Mouse (Mus musculus): ENCODE measurements around the gene Stac. TPM values are rescaled to one million over a fixed set of nuclear protein-coding genes. Genes with fewer than 3 reads are reported as not detected.

Stac gene
- polyA plus RNA-seq (2014; fragmentation: Nextera tagmentation; extraction: Ambion mirVana), result 5.8 and 10.8 TPM in 2 replicates

- H3K4me2 ChIP-seq (replicated peaks), result peak within 1 kb of the TSS; percentile 95
- H3K27me3 ChIP-seq (ENCODE audit: control insufficient read depth, insufficient read depth, low read length), result peaks cover 13% of the 10 kb centered on the region
- WGBS, result 4% methylated on average over 60 of the region's 64 CpGs
- H3K27ac ChIP-seq, result no peak within 1 kb of the TSS
- H3K4me3 ChIP-seq (replicated peaks; ENCODE audit: low read length), result peak within 1 kb of the TSS; percentile 54
- H3K9ac ChIP-seq, result peak within 1 kb of the TSS; percentile 55
- peaks cover 8% of the 10 kb centered on the region; the same call in 1 of the 2 replicates for H3K4me1 ChIP-seq (replicated peaks; ENCODE audit: control insufficient read depth, insufficient read depth, low read length)
- no peaks in the 10 kb centered on the region for H3K36me3 ChIP-seq (replicated peaks; ENCODE audit: control insufficient read depth, insufficient read depth)
- no peaks in the 10 kb centered on the region for H3K9me3 ChIP-seq (ENCODE audit: control insufficient read depth, low read length)
- ATAC-seq (ENCODE audit: low FRiP score) (peak; percentile 40; the same call in 1 of the 2 replicates), DNase-seq (ENCODE audit: low spot score) (no peak)
Measured at GRCm38 (mm10) chr9:111689680-111690483, at the start of gene Stac. TSS of gene Stac (minus strand) at chr9:111690348.

- no peaks in the 10 kb centered on the region for H3K27me3 ChIP-seq (ENCODE audit: control insufficient read depth, insufficient read depth, low read length)
- no peak overlapping the region for H3K4me3 ChIP-seq (replicated peaks; ENCODE audit: low read length)
- ATAC-seq (ENCODE audit: low FRiP score), result no peak
- no peak overlapping the region for H3K27ac ChIP-seq
- no peaks in the 10 kb centered on the region for H3K36me3 ChIP-seq (replicated peaks; ENCODE audit: control insufficient read depth, insufficient read depth)
- no peaks in the 10 kb centered on the region for H3K9me3 ChIP-seq (ENCODE audit: control insufficient read depth, low read length)
- 67% methylated on average over 10 of the region's 10 CpGs for WGBS
- H3K4me2 ChIP-seq (replicated peaks), result no peak overlapping the region
- H3K9ac ChIP-seq, result no peak overlapping the region
- no peaks in the 10 kb centered on the region for H3K4me1 ChIP-seq (replicated peaks; ENCODE audit: control insufficient read depth, insufficient read depth, low read length)
- DNase-seq (ENCODE audit: low spot score), result peak; percentile 28
Measured at GRCm38 (mm10) chr9:111739431-111740245, 49.5 kb upstream of the Stac start.

- Histone ChIP-seq H3K4me3 (replicated peaks; ENCODE audit: low read length) (no peak overlapping the region), H3K9ac (no peak overlapping the region), H3K4me2 (replicated peaks) (no peak overlapping the region), H3K4me1 (replicated peaks; ENCODE audit: control insufficient read depth, insufficient read depth, low read length) (no peaks in the 10 kb centered on the region), H3K27ac (0 out of 2 replicates have a peak overlapping the region, but pooled peaks have one; percentile 2), H3K9me3 (ENCODE audit: control insufficient read depth, low read length) (no peaks in the 10 kb centered on the region), H3K27me3 (ENCODE audit: control insufficient read depth, insufficient read depth, low read length) (no peaks in the 10 kb centered on the region), H3K36me3 (replicated peaks; ENCODE audit: control insufficient read depth, insufficient read depth) (no peaks in the 10 kb centered on the region)
- DNase-seq (ENCODE audit: low spot score) (no peak), ATAC-seq (ENCODE audit: low FRiP score) (no peak)
- 70% methylated on average over 3 of the region's 3 CpGs for WGBS
Measured at GRCm38 (mm10) chr9:111739026-111739425, 48.9 kb upstream of the Stac start.

GRCm38 (mm10) chr9:111737796-111738195 is 47.6 kb upstream of the Stac start:
- H3K36me3 ChIP-seq (replicated peaks; ENCODE audit: control insufficient read depth, insufficient read depth), result no peaks in the 10 kb centered on the region
- no peak overlapping the region for H3K9ac ChIP-seq
- H3K9me3 ChIP-seq (ENCODE audit: control insufficient read depth, low read length), result no peaks in the 10 kb centered on the region
- no peak overlapping the region for H3K4me3 ChIP-seq (replicated peaks; ENCODE audit: low read length)
- DNase-seq (ENCODE audit: low spot score), result no peak
- no peak overlapping the region for H3K27ac ChIP-seq
- WGBS, result 78% methylated on average over 2 of the region's 2 CpGs
- H3K27me3 ChIP-seq (ENCODE audit: control insufficient read depth, insufficient read depth, low read length), result no peaks in the 10 kb centered on the region
- H3K4me2 ChIP-seq (replicated peaks), result no peak overlapping the region
- ATAC-seq (ENCODE audit: low FRiP score), result no peak
- no peaks in the 10 kb centered on the region for H3K4me1 ChIP-seq (replicated peaks; ENCODE audit: control insufficient read depth, insufficient read depth, low read length)

- H3K9ac ChIP-seq, result no peak overlapping the region
- H3K9me3 ChIP-seq (ENCODE audit: control insufficient read depth, low read length), result no peaks in the 10 kb centered on the region
- ATAC-seq (ENCODE audit: low FRiP score) (no peak), DNase-seq (ENCODE audit: low spot score) (no peak)
- no peak overlapping the region for H3K4me3 ChIP-seq (replicated peaks; ENCODE audit: low read length)
- H3K4me2 ChIP-seq (replicated peaks), result no peak overlapping the region
- 77% methylated on average over 3 of the region's 3 CpGs for WGBS
- no peaks in the 10 kb centered on the region for H3K36me3 ChIP-seq (replicated peaks; ENCODE audit: control insufficient read depth, insufficient read depth)
- no peak overlapping the region for H3K27ac ChIP-seq
- H3K27me3 ChIP-seq (ENCODE audit: control insufficient read depth, insufficient read depth, low read length), result no peaks in the 10 kb centered on the region
- no peaks in the 10 kb centered on the region for H3K4me1 ChIP-seq (replicated peaks; ENCODE audit: control insufficient read depth, insufficient read depth, low read length)
Measured at GRCm38 (mm10) chr9:111735931-111736330, 45.8 kb upstream of the Stac start.

GRCm38 (mm10) chr9:111731939-111732670 is 42.0 kb upstream of the Stac start:
- no peaks in the 10 kb centered on the region for H3K36me3 ChIP-seq (replicated peaks; ENCODE audit: control insufficient read depth, insufficient read depth)
- no peak overlapping the region for H3K9ac ChIP-seq
- H3K27ac ChIP-seq, result no peak overlapping the region
- no peak for DNase-seq (ENCODE audit: low spot score)
- no peak for ATAC-seq (ENCODE audit: low FRiP score)
- no peaks in the 10 kb centered on the region for H3K4me1 ChIP-seq (replicated peaks; ENCODE audit: control insufficient read depth, insufficient read depth, low read length)
- no peak overlapping the region for H3K4me3 ChIP-seq (replicated peaks; ENCODE audit: low read length)
- WGBS, result 85% methylated on average over 9 of the region's 9 CpGs
- H3K4me2 ChIP-seq (replicated peaks), result no peak overlapping the region
- H3K27me3 ChIP-seq (ENCODE audit: control insufficient read depth, insufficient read depth, low read length), result no peaks in the 10 kb centered on the region
- H3K9me3 ChIP-seq (ENCODE audit: control insufficient read depth, low read length), result no peaks in the 10 kb centered on the region

- DNase-seq (ENCODE audit: low spot score) (no peak), ATAC-seq (ENCODE audit: low FRiP score) (no peak)
- Histone ChIP-seq H3K4me1 (replicated peaks; ENCODE audit: control insufficient read depth, insufficient read depth, low read length) (no peaks in the 10 kb centered on the region), H3K9me3 (ENCODE audit: control insufficient read depth, low read length) (no peaks in the 10 kb centered on the region), H3K4me2 (replicated peaks) (no peak overlapping the region), H3K4me3 (replicated peaks; ENCODE audit: low read length) (no peak overlapping the region), H3K36me3 (replicated peaks; ENCODE audit: control insufficient read depth, insufficient read depth) (no peaks in the 10 kb centered on the region), H3K27ac (no peak overlapping the region), H3K9ac (no peak overlapping the region), H3K27me3 (ENCODE audit: control insufficient read depth, insufficient read depth, low read length) (no peaks in the 10 kb centered on the region)
- 25% methylated on average over 5 of the region's 5 CpGs for WGBS
Measured at GRCm38 (mm10) chr9:111724981-111725593, 34.9 kb upstream of the Stac start.

- 77% methylated on average over 3 of the region's 3 CpGs for WGBS
- ATAC-seq (ENCODE audit: low FRiP score) (no peak), DNase-seq (ENCODE audit: low spot score) (no peak)
- Histone ChIP-seq H3K36me3 (replicated peaks; ENCODE audit: control insufficient read depth, insufficient read depth) (no peaks in the 10 kb centered on the region), H3K9ac (no peak overlapping the region), H3K9me3 (ENCODE audit: control insufficient read depth, low read length) (no peaks in the 10 kb centered on the region), H3K4me1 (replicated peaks; ENCODE audit: control insufficient read depth, insufficient read depth, low read length) (no peaks in the 10 kb centered on the region), H3K4me2 (replicated peaks) (no peak overlapping the region), H3K4me3 (replicated peaks; ENCODE audit: low read length) (no peak overlapping the region), H3K27ac (no peak overlapping the region), H3K27me3 (ENCODE audit: control insufficient read depth, insufficient read depth, low read length) (no peaks in the 10 kb centered on the region)
Measured at GRCm38 (mm10) chr9:111714457-111714856, 24.3 kb upstream of the Stac start.
